Mouse (Mus musculus) liver, embryonic 14.5 days (tissue): ENCODE data around the gene Utrn.

Source experiments
- CTCF ChIP-seq: IDR thresholded peaks from 2 replicates; pipeline ENCODE4 v1.5.1; 2016; ENCODE audit warnings: antibody characterized with exemption, low read depth, control low read depth
- EP300 ChIP-seq: IDR thresholded peaks from 2 replicates; pipeline ENCODE4 v1.6.1; 2016; ENCODE audit warnings: antibody characterized with exemption, low read depth

DNA sequence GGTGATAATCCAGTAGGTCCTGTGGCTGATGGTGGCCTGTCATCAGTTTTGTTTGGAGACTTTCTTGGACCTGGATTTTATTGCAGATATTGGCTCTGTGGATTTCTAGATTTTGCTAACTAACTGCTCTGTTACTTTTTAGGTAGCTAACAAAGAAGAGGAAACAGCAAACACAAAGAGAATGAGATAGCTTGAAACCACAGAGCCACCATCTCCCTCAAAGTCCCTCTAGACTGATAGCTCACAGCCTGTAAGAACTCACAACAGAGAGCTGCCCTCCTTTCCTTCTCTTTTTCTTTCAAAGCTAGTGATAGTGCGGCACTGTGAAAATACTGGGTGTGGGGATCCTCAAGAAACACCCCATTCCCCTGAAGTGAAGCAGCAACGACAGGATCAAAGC is 444.2 kb downstream of the Utrn start:
- TF ChIP-seq CTCF (no peak), EP300 (no peak)
